Mouse (Mus musculus): ENCODE data around the gene Apbb1ip. TPM values are rescaled to one million over a fixed set of nuclear protein-coding genes. Genes with fewer than 3 reads are reported as not detected.
A peak's percentile ranks its signal among the peaks of the same experiment; 100 is the strongest.

Gene Apbb1ip
- polyA plus RNA-seq, 1 experiment from 2014 or later = 1.7 TPM

- ATAC-seq (ENCODE audit: insufficient number of reproducible peaks, insufficient read depth, low FRiP score, low read depth) = no peak
- WGBS = 1% methylated on average over 19 of the region's 19 CpGs
- H3K9me3 ChIP-seq (ENCODE audit: control insufficient read depth, low read length) = no peaks in the 10 kb centered on the region
- no peaks in the 10 kb centered on the region for H3K27me3 ChIP-seq (ENCODE audit: control insufficient read depth, insufficient read depth, low read length)
- no peak overlapping the region for H3K4me3 ChIP-seq (ENCODE audit: control insufficient read depth in 1 of 2, insufficient read depth in 1 of 2, low read depth in 1 of 2, low read length in 2 of 2)
- no peak overlapping the region for H3K27ac ChIP-seq (replicated peaks in 1 of 2; ENCODE audit: control insufficient read depth in 1 of 2, insufficient read depth in 1 of 2, low read depth in 2 of 2, low read length in 2 of 2)
- no peaks in the 10 kb centered on the region for H3K4me1 ChIP-seq (ENCODE audit: control insufficient read depth in 2 of 2, insufficient read depth in 2 of 2, low read length in 2 of 2)
- H3K4me2 ChIP-seq (ENCODE audit: low read length) = no peak overlapping the region
- H3K9ac ChIP-seq (ENCODE audit: low read length) = no peak overlapping the region
- H3K36me3 ChIP-seq (ENCODE audit: control insufficient read depth, insufficient read depth, low read length) = no peaks in the 10 kb centered on the region
These were observed 29.0 kb upstream of the Apbb1ip start for GRCm38 (mm10) chr2:22744876-22745275.

DNA sequence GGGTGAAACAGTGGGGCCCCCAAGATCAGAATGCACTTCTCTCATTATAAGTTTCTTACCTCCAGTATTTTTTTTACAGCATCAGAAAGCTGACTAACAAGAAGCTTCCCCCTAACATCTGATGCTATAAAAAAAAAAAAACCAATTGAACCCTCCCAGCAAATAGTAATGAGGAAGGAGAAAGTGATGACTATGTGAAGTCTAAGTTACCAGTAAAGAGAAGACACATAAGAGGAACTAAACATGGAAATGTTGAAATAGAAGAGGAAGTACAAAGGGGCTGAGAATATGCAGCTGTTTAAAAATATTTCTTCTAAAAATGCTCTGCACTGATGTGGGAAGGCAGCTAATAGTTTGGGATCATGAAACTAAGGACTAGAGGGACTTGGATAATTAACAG lies 27.1 kb upstream of the Apbb1ip start:
- Histone ChIP-seq H3K4me2 (ENCODE audit: low read length) (no peak overlapping the region), H3K9me3 (ENCODE audit: control insufficient read depth, low read length) (no peaks in the 10 kb centered on the region), H3K36me3 (ENCODE audit: control insufficient read depth, insufficient read depth, low read length) (no peaks in the 10 kb centered on the region), H3K4me1 (ENCODE audit: control insufficient read depth in 2 of 2, insufficient read depth in 2 of 2, low read length in 2 of 2) (no peaks in the 10 kb centered on the region), H3K9ac (ENCODE audit: low read length) (no peak overlapping the region), H3K4me3 (ENCODE audit: control insufficient read depth in 1 of 2, insufficient read depth in 1 of 2, low read depth in 1 of 2, low read length in 2 of 2) (no peak overlapping the region), H3K27ac (replicated peaks in 1 of 2; ENCODE audit: control insufficient read depth in 1 of 2, insufficient read depth in 1 of 2, low read depth in 2 of 2, low read length in 2 of 2) (no peak overlapping the region), H3K27me3 (ENCODE audit: control insufficient read depth, insufficient read depth, low read length) (no peaks in the 10 kb centered on the region)
- no peak for ATAC-seq (ENCODE audit: insufficient number of reproducible peaks, insufficient read depth, low FRiP score, low read depth)

DNA sequence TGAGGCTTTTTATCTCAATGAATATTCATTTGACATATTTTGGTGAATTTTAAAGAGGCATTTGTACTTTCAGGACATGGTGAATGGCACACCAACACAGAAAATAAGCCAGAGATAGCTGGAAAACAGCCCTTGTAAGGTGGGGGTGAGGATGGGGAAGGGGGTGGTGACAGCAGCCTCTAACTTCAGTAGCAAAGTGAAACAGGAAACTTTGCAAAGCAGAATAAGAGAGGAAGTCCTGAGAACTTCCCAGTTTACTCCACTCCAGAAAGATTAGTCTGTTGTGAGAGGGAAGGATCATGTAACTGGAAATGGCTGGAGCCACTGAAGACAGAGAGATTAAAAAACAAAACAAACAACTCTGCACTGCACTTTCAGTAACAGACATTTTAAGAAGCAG lies 26.0 kb upstream of the Apbb1ip start:
- no peak overlapping the region for H3K4me2 ChIP-seq (ENCODE audit: low read length)
- H3K9me3 ChIP-seq (ENCODE audit: control insufficient read depth, low read length) = no peaks in the 10 kb centered on the region
- no peak for ATAC-seq (ENCODE audit: insufficient number of reproducible peaks, insufficient read depth, low FRiP score, low read depth)
- H3K36me3 ChIP-seq (ENCODE audit: control insufficient read depth, insufficient read depth, low read length) = no peaks in the 10 kb centered on the region
- no peak overlapping the region for H3K27ac ChIP-seq (replicated peaks in 1 of 2; ENCODE audit: control insufficient read depth in 1 of 2, insufficient read depth in 1 of 2, low read depth in 2 of 2, low read length in 2 of 2)
- no peaks in the 10 kb centered on the region for H3K4me1 ChIP-seq (ENCODE audit: control insufficient read depth in 2 of 2, insufficient read depth in 2 of 2, low read length in 2 of 2)
- H3K27me3 ChIP-seq (ENCODE audit: control insufficient read depth, insufficient read depth, low read length) = no peaks in the 10 kb centered on the region
- no peak overlapping the region for H3K9ac ChIP-seq (ENCODE audit: low read length)
- H3K4me3 ChIP-seq (ENCODE audit: control insufficient read depth in 1 of 2, insufficient read depth in 1 of 2, low read depth in 1 of 2, low read length in 2 of 2) = no peak overlapping the region

GRCm38 (mm10) chr2:22749761-22750160 lies 24.1 kb upstream of the Apbb1ip start:
- no peak overlapping the region for H3K4me2 ChIP-seq (ENCODE audit: low read length)
- no peak overlapping the region for H3K9ac ChIP-seq (ENCODE audit: low read length)
- no peak overlapping the region for H3K4me3 ChIP-seq (ENCODE audit: control insufficient read depth in 1 of 2, insufficient read depth in 1 of 2, low read depth in 1 of 2, low read length in 2 of 2)
- H3K36me3 ChIP-seq (ENCODE audit: control insufficient read depth, insufficient read depth, low read length) = no peaks in the 10 kb centered on the region
- 65% methylated on average over 3 of the region's 3 CpGs for WGBS
- H3K4me1 ChIP-seq (ENCODE audit: control insufficient read depth in 2 of 2, insufficient read depth in 2 of 2, low read length in 2 of 2) = no peaks in the 10 kb centered on the region
- no peaks in the 10 kb centered on the region for H3K9me3 ChIP-seq (ENCODE audit: control insufficient read depth, low read length)
- no peak overlapping the region for H3K27ac ChIP-seq (replicated peaks in 1 of 2; ENCODE audit: control insufficient read depth in 1 of 2, insufficient read depth in 1 of 2, low read depth in 2 of 2, low read length in 2 of 2)
- H3K27me3 ChIP-seq (ENCODE audit: control insufficient read depth, insufficient read depth, low read length) = no peaks in the 10 kb centered on the region
- no peak for ATAC-seq (ENCODE audit: insufficient number of reproducible peaks, insufficient read depth, low FRiP score, low read depth)

GRCm38 (mm10) chr2:22752492-22752891 lies 21.4 kb upstream of the Apbb1ip start:
- Histone ChIP-seq H3K9me3 (ENCODE audit: control insufficient read depth, low read length) (no peaks in the 10 kb centered on the region), H3K4me3 (ENCODE audit: control insufficient read depth in 1 of 2, insufficient read depth in 1 of 2, low read depth in 1 of 2, low read length in 2 of 2) (no peak overlapping the region), H3K27me3 (ENCODE audit: control insufficient read depth, insufficient read depth, low read length) (no peaks in the 10 kb centered on the region), H3K4me2 (ENCODE audit: low read length) (no peak overlapping the region), H3K4me1 (ENCODE audit: control insufficient read depth in 2 of 2, insufficient read depth in 2 of 2, low read length in 2 of 2) (no peaks in the 10 kb centered on the region), H3K36me3 (ENCODE audit: control insufficient read depth, insufficient read depth, low read length) (no peaks in the 10 kb centered on the region), H3K27ac (replicated peaks in 1 of 2; ENCODE audit: control insufficient read depth in 1 of 2, insufficient read depth in 1 of 2, low read depth in 2 of 2, low read length in 2 of 2) (no peak overlapping the region), H3K9ac (ENCODE audit: low read length) (no peak overlapping the region)
- WGBS = 64% methylated on average over 4 of the region's 4 CpGs
- no peak for ATAC-seq (ENCODE audit: insufficient number of reproducible peaks, insufficient read depth, low FRiP score, low read depth)

DNA sequence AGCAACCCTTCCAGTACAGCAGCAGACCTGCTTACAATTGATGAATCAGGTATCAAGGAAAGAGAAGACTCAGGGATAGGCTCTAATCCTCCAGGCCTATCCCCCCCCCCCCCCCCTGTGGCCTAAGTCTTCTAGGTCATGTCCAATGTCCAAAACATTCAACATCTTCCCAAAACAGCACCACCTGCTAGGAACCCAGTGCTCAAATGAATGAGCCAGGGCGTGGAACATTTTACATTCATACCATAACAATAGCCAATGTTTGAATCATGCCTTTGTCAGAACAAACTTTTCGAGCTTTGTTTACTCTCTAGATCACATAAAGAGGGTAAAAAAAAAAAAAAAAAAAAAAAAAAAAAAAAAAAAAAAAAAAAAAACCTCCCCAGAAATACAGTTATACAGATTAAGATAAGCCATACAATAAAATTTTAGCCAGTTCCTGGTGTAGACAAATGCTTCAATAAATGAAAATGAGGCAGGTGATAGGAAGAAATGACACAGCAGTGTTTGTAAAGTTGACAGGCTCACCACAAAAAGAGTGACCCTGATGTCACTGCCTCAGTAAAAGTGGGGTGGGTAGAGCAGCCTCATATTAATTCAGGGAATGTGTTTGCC lies 20.3 kb upstream of the Apbb1ip start:
- no peak overlapping the region for H3K4me2 ChIP-seq (ENCODE audit: low read length)
- no peak for ATAC-seq (ENCODE audit: insufficient number of reproducible peaks, insufficient read depth, low FRiP score, low read depth)
- no peak overlapping the region for H3K27ac ChIP-seq (replicated peaks in 1 of 2; ENCODE audit: control insufficient read depth in 1 of 2, insufficient read depth in 1 of 2, low read depth in 2 of 2, low read length in 2 of 2)
- no peak overlapping the region for H3K4me3 ChIP-seq (ENCODE audit: control insufficient read depth in 1 of 2, insufficient read depth in 1 of 2, low read depth in 1 of 2, low read length in 2 of 2)
- no peaks in the 10 kb centered on the region for H3K9me3 ChIP-seq (ENCODE audit: control insufficient read depth, low read length)
- H3K4me1 ChIP-seq (ENCODE audit: control insufficient read depth in 2 of 2, insufficient read depth in 2 of 2, low read length in 2 of 2) = no peaks in the 10 kb centered on the region
- H3K36me3 ChIP-seq (ENCODE audit: control insufficient read depth, insufficient read depth, low read length) = no peaks in the 10 kb centered on the region
- no peaks in the 10 kb centered on the region for H3K27me3 ChIP-seq (ENCODE audit: control insufficient read depth, insufficient read depth, low read length)
- WGBS = 76% methylated on average over 2 of the region's 2 CpGs
- no peak overlapping the region for H3K9ac ChIP-seq (ENCODE audit: low read length)

DNA sequence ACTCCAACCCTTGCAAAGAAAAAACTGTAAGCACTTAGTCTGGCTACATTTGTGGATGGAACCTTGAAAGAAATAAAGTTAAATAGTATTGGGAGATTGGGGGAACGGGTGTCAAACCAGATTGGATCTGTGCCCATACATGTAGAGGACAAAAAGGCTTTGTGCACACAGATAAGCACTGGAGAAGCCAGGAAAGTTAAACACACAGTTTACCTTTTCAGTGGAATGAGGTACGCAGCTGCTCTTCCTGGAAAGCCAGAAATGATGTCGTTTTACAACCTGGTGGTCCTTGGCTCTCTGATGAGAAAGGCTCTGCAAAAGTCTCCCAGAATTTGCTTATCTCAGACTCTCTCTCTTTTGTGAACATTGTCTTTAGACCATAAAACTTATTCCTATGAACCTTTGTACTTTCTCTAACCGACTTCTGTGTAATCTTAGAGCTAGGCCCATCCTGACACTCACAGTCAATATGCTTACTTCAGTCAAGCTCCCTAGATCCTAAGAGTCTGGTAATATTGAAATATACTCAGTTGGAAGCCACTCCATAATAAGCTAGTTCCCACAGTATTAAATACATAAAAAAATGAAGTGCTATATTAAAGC lies 19.6 kb upstream of the Apbb1ip start:
- H3K9ac ChIP-seq (ENCODE audit: low read length) = no peak overlapping the region
- H3K9me3 ChIP-seq (ENCODE audit: control insufficient read depth, low read length) = no peaks in the 10 kb centered on the region
- no peak for ATAC-seq (ENCODE audit: insufficient number of reproducible peaks, insufficient read depth, low FRiP score, low read depth)
- H3K4me3 ChIP-seq (ENCODE audit: control insufficient read depth in 1 of 2, insufficient read depth in 1 of 2, low read depth in 1 of 2, low read length in 2 of 2) = no peak overlapping the region
- H3K4me1 ChIP-seq (ENCODE audit: control insufficient read depth in 2 of 2, insufficient read depth in 2 of 2, low read length in 2 of 2) = no peaks in the 10 kb centered on the region
- H3K27ac ChIP-seq (replicated peaks in 1 of 2; ENCODE audit: control insufficient read depth in 1 of 2, insufficient read depth in 1 of 2, low read depth in 2 of 2, low read length in 2 of 2) = no peak overlapping the region
- H3K36me3 ChIP-seq (ENCODE audit: control insufficient read depth, insufficient read depth, low read length) = no peaks in the 10 kb centered on the region
- no peak overlapping the region for H3K4me2 ChIP-seq (ENCODE audit: low read length)
- H3K27me3 ChIP-seq (ENCODE audit: control insufficient read depth, insufficient read depth, low read length) = no peaks in the 10 kb centered on the region
- 62% methylated on average over 4 of the region's 4 CpGs for WGBS

GRCm38 (mm10) chr2:22755561-22755960 lies 18.3 kb upstream of the Apbb1ip start:
- Histone ChIP-seq H3K4me2 (ENCODE audit: low read length) (no peak overlapping the region), H3K9ac (ENCODE audit: low read length) (no peak overlapping the region), H3K27me3 (ENCODE audit: control insufficient read depth, insufficient read depth, low read length) (no peaks in the 10 kb centered on the region), H3K27ac (replicated peaks in 1 of 2; ENCODE audit: control insufficient read depth in 1 of 2, insufficient read depth in 1 of 2, low read depth in 2 of 2, low read length in 2 of 2) (no peak overlapping the region), H3K4me1 (ENCODE audit: control insufficient read depth in 2 of 2, insufficient read depth in 2 of 2, low read length in 2 of 2) (no peaks in the 10 kb centered on the region), H3K9me3 (ENCODE audit: control insufficient read depth, low read length) (no peaks in the 10 kb centered on the region), H3K4me3 (ENCODE audit: control insufficient read depth in 1 of 2, insufficient read depth in 1 of 2, low read depth in 1 of 2, low read length in 2 of 2) (no peak overlapping the region), H3K36me3 (ENCODE audit: control insufficient read depth, insufficient read depth, low read length) (no peaks in the 10 kb centered on the region)
- ATAC-seq (ENCODE audit: insufficient number of reproducible peaks, insufficient read depth, low FRiP score, low read depth) = 0 out of 2 replicates have a peak, but pooled peaks have one; percentile 13
- 75% methylated on average over 6 of the region's 6 CpGs for WGBS
